Mouse (Mus musculus) heart, postnatal 14 days (tissue): ENCODE results near the gene Nprl3. TPM values are rescaled to one million over a fixed set of nuclear protein-coding genes. Genes with fewer than 3 reads are reported as not detected.
"Not testable (repeated sequence)": the region's sequence is repeated elsewhere in the genome, so short reads cannot be mapped to it uniquely, and the experiment has no call there.

Experiments used
- DNase-seq, 2 experiments: peaks; one replicate each; pipeline ENCODE4 v3.0.0; 2021 to 2022
- intact Hi-C: fragments of 180-260 bp; cut with DNase I; formaldehyde crosslinking; loops from one replicate; pipeline ENCODE4 v1.15.1; 2025
- total RNA-seq, 2 experiments: library from RNA; stranded (reverse); gene quantifications; 2 replicates each; pipeline ENCODE4 v1.2.3; 2021

The Nprl3 gene
- total RNA-seq, 2 experiments from 2014 or later: 24.9 to 29.3 TPM

DNA sequence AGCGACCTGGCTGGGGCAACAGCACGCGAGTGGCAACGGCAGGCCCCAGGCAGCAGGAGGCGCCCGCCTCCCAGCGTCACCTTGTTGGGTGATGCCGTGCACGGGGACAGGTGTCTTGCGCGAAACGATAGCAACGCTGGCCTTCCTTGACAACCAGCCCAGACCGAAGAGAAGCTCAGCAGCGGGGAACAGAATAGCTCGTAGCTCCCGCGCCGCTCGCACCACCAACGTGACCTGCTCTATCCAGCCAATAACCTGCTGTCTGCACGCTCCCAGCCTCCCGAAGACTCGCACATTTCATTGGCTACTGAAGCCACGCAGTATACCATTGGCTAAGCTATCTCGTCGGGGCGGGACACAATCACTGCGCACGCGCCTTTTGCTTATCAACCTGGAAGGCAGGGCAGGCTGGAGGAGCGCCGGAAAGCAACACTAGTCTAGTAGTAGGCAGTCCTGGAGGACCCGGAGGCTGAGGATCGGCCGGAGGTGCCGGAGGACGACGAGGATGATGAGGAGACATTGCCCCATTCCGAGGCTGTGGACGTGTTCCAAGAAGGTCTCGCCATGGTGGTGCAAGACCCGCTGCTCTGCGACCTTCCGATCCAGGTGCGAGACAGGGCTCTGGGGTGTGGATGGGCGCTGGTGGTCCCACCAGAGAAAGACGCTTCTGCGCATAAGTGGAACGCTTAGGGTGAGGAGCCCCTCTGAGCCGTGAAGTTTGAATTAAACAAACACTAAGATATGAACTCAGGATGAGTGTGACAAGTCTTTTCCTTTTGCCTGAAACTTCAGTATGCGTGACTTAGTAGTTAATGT lies 62.2 kb downstream of the Nprl3 start, which contains the start of gene Snrnp25:
Gene Snrnp25 (plus strand): TSS at position 358 of the 816 bp plus-strand sequence.
- intact Hi-C loops: no loop called here
- DNase-seq: peak; percentile 93 to 95

DNA sequence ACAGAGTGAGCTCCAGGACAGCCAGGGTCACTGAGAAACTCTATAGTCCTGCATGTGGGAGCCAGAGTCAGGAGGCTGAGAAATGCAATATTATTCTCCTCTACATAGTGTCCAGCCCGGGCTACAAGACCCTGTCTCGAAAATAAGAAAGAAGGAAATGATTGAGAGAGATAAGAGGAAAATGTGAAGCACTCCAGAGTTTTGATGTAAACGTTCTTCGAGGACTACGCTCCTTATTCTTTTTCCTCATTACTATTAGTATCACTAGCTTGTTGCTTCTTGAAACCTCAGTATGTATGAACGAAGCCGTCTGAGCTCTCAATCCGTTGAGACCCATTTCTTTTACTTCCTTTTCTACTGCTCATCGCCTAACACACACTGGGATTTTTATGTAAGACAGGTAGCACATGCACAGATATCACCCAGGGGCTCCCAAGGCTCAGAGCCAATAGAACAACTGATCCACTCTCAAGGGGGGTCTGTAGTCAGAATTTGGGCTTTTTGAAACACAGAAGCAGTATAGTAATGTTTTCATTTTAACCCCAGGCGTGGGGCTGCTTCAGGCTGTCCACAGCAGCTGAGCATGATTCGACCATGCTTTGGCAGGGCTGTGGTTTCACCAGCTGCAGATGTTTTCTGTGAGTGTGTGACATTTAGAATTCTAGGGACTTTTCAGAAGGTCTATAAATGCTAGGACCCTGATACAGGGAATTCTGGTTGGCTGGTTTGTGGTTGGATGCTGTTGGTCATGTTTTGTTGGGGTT lies 65.4 kb downstream of the Nprl3 start:
- intact Hi-C loops: no loop called here
- no peak for DNase-seq

DNA sequence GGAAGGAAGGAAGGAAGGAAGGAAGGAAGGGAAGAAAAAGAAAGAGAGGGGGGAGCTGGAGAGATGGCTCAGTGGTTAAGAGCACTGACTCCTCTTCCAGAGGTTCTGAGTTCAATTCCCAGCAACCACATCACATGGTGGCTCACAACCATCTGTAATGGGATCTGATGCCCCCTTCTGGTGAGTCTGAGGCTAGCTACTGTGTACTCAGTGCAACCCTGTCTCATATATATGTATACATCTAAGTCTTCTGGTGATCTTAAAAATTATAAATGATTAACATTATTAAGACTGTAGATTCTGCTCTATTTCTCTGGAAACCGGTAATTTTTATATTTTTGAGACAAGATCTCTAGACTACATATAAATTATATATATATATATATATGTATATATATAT lies 66.5 kb downstream of the Nprl3 start:
- intact Hi-C loops: not testable (repeated sequence)

DNA sequence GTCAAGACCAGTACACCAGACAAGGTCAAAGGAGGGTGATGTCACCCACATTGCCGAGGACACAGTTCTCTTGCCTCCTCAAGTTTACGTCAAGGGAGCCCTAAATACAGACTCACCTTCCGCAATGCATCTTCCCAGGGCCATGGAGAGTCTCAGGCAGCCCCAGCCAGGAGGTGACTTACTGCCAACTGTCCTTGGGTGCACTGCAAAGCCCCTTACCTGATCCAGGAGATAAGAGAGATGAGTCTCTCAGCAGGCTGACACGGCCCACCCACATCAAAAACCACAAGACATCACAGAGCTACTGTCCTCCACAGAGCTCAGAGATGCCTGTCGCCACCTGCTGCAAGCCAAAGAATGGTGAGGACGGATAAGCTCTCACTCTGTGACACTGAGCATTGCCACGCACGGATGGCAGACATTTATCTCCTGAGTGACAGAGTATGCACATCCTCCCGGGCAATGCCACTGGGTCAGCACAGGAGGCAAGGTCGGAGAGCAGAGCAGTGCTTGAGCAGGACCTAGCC lies 67.4 kb downstream of the Nprl3 start, which contains the start of gene Il9r:
Gene Il9r (minus strand): TSS at position 205 of the 527 bp plus-strand sequence.
- intact Hi-C loops: no loop called here
- DNase-seq: no peak

More for the DNA sequence above, 66.5 kb downstream of the Nprl3 start:
- not testable (repeated sequence) for DNase-seq

DNA sequence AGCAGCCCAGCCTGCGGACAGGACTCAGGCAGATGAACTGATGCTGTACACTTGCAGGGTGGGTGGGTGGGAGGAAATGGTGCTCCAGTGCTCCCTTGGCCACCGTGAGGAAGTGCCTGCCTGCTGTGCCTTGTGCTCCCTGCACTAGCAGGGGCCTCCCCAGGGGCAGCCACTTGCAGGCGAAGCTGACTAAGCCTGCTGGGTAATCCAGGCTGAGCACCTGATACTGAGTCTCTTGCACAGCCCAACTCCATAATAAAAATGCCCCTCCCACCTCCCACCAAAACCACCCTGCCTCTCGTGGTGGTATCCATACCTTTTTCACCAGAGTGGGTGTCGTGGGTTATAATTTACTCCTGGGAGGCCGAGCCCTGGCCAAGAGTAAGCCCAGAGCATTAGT lies 68.3 kb downstream of the Nprl3 start:
- no peak for DNase-seq

DNA sequence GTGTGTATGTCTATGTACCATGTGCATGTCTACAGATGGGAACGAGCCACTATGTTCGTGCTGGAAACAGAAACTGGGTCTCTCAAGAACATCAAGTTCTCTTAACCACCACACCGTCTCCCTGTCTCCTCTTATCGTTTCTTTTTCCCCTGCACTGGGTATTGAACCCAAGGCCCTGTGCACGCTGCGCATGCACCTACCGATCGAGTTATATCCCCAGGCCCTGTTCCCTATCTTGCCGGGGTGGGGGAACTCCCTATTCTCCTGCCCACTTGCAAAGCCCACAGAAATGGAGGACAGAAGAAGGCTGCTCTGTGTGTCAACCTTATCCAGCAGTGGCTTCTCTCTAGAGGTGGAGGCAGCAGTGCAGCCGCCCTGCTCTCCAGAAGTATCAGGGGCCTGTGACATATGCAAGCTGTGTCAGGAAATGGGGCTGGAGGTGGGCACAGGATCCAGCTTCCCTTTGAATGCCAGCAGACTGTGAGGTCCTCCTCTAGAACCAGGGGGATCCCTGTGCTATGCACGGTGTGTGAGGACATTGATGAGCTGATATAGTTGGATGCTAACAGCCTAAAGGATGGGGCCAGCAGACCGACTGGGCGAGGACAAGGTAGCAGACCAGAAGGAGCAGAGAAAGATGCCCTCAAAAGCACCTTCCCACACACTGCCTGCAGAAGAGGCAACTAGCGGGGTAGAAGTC lies 69.1 kb downstream of the Nprl3 start:
- no peak for DNase-seq
- intact Hi-C loops: no loop called here

More for the DNA sequence above, 68.3 kb downstream of the Nprl3 start:
- intact Hi-C loops: no loop called here

DNA sequence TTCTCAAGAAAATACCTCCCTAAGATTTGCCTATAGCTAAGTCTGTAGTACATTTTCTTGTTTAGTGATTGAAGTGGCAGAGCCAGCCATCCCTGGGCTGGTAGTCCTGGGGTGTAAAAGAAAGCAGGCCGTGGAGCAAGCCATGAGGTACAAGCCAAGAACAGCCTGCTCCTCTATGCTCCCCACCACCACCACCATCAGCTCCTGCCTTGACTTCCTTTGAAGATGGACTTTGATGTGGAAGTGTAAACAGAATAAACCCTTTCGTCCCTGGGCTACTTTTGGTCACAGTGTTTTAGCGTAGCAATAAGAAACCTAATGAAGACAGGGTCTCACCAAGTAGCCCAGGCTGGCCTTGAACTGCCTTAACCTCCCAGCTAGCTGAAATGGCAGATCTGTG lies 69.7 kb downstream of the Nprl3 start:
- intact Hi-C loops: no loop called here
- DNase-seq: no peak

DNA sequence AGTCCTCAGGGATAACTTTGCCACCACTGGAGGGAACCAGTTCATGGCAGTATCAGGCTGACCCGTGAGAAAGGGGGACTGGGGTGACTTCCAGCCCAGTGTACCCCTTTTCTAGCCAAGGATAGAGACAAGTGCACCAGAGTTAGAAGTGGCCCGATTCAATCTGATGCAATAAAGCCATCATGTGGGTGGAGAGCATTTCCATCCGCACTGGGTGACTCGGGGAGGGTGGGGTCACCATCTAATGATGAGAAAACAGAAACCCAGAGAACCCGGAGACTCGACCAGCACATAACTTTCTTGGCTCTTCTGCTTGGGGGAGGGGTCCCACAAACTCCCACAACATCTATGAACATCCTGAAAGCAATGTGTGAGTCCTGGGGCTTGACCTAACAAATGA lies 70.8 kb downstream of the Nprl3 start:
- intact Hi-C loops: no loop called here
- DNase-seq: no peak

DNA sequence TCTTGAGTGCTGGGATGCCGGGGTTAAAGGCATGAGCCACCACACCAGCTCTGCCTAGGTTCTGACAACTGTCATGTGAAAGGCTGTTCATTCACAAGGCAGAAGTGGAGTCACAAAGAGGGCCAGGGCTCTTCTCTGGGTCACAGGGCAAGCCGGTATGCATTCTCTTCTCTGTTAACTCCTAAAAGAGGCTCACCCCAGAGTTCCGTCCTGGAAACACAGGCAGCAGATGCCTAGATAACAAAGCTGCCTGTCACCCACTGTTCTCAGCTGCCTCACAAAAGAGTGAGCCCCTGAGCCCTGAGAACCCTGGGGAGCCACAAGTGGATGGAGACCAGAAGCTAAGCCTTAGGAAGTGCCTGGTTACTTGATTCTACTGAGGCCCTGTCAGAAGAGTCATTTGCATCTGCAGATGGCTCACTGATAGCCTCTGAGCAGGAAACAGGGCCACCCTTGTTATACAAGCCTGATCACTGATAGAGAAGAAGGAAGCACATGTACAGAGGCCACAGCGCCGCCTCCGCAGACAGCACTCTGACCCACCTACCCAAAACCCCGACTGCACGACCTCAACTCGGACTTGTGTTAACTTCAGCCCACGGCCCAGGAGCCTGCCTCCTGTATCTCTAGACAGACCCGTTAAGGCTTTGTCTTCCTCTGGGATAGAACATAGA lies 71.5 kb downstream of the Nprl3 start:
- intact Hi-C loops: no loop called here
- no peak for DNase-seq

DNA sequence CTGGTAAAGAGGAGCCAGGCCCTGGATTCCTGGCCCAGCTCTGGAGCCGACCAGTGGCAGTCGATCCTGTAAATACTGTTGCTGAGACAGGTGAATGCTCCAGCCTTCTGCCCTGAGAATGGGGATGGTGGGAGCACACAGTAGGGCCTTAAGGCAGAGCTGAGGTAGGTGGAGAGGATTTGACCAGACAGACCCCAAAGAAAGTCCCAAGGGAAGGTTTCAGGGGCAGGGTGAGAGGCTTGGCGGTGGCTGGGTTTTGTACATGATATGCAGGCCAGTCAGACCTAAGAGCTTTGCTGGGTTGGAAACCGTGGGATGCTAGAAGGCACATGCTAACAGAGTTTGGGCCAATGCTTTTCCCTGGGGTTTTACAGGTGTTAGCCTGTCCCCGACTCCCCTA lies 72.9 kb downstream of the Nprl3 start:
- intact Hi-C loops: no loop called here
- DNase-seq: no peak

DNA sequence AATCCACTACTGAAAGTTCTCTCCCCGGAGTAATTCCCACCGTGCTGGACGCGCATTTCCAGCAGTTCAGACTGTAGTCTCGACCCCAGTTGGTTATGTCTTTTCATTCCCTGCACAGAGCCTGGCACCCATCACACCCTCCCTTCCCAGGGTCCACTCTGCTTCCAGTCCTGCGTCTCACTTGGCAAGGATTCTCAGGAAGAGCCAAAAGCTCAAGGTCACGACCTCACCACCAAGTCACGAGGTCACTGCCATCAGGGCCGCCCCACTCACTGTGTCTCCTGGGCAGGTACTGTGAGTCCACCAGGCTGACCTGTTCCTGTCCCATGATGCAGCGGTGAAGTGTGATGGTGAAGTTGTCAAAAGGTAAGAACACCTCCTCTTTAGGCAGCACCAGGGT lies 73.4 kb downstream of the Nprl3 start:
- intact Hi-C loops: no loop called here
- no peak for DNase-seq

DNA sequence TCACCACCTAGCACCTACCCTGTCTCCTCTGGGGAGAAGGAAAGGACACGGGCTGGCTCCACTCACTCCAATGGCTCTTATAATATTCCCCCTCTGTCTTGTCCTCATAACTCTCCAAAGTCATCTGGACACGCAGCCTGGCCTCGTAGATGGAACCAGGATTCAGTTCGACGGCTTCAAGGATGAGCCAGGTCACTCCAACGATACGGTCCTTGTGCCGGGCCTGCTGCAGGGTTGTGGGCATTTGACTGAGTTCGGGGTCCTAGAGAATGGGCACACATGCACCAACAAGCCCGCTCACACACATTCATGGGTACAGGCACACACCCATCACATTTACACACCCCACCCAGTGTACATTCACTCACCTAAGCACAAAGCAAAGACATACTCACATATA lies 74.4 kb downstream of the Nprl3 start:
- intact Hi-C loops: no loop called here
- no peak for DNase-seq

DNA sequence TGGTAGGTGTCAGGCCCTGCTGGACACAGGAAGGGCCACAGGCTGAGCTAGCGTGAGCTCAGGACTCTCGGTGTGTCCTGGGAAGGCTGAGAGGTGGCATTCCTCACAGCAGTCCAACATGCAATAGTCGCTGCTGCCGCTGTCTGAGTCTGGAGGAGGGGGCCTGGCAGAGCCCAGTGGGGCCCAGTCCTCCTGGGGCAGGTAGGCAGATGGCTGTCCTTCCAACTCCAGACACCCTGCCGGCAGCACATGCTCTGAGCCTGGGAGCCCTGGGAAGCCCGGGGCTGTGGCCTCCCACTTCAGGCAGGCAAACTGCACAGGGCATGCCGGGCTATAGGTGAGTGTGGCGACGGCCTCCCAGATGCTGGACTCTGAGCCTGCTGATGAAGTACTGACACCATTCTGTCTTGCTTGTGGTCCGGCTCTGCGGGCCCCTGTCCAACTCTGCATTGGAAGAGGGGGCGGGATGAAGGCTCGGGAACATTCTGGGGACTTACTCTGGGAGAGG lies 76.8 kb downstream of the Nprl3 start:
- intact Hi-C loops: no loop called here
- DNase-seq: no peak

DNA sequence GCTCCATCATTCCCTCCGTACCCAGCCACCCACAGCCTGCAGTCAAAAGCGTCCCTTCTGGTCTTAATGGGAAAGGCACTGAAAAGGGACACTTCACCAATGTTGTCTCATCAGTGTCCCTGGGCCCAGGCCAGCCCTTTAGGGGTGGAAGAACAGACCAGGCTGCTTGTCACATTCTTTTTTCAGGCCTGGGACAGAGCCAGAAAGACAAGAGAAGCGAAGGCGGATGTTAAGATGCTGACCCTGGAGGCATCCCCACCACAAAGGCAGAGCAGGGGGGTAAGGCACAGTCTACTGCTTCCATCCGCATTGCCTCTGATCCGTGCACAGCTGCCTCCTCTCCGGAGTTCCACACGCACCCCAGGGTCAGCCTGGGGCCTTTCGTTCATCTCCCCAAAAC lies 77.4 kb downstream of the Nprl3 start:
- intact Hi-C loops: no loop called here
- DNase-seq: no peak

DNA sequence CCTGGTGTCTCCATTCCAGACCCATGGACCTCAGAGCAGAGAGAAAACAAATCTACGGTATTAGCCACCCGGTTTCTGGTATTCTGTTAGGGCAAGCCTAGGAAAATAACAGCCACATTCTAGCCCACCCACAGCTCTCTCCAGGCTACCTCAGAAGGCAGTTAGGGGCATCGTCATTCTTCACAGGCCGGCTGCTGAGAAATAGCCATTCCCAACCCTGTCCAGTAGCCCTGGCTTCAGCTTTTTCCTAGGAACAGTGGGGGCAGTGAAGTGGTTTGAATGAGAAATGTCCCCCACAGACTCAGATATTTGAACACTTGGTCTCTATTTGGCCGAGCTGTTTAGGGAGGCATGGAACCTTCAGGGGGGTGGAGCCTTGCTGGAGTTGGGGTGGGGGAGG lies 78.1 kb downstream of the Nprl3 start:
- intact Hi-C loops: no loop called here
- no peak for DNase-seq

DNA sequence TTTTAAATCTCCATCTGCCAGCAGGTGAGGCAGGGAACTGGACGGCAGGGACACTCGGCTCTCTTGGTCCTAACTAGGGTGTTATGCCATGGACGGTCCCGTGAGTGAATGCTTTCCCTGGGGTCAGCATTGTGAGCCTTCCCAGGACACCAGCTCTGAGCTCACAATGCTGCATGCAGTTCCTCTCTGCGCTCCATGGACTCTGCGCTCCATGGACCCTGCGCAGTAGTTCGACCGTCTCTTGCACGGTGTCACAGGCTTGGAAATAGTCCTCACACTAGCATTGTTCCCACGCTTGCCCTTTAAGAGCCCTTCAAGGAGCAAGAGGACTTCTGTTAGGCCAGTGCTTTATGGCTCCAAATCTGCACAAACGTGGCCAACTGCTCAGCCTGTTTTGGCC lies 78.6 kb downstream of the Nprl3 start:
- intact Hi-C loops: no loop called here
- DNase-seq: no peak

DNA sequence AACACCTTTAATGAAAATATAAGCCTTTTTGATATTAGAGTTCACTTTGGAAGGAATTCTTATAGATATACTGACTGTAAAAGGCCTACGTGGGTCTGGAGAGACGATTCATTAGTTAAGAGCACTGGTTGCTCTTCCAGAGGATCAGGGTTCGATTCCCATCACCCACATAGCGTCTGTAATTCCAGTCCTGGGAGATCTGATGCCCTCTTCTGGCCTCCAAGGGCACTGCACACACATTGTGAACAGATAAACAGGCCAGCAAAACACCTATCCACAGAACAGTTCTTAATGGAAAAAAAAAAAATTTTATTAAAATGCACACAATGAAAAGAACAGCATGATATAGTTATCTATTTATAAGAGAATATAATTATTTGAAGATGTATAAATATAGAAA lies 80.3 kb downstream of the Nprl3 start:
- DNase-seq: no peak
- intact Hi-C loops: no loop called here

DNA sequence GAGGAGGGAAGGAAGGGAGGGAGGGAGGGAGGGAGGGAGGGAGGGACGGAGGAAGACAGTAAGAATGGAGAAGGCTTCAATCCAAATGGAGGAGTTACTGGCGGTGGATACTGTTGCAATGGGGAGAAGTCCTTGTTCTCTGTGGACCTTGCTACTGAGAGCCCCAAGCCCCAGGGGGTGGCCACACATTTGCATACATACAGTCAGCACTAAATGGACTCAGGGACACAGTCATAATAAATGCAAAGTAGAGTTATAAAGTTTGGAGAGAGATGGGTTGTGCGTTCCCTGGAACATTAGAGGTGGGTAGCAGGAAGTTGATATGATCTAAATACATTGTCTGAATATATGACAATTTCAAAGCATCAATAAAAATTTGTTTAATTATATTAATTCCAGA lies 81.5 kb downstream of the Nprl3 start:
- intact Hi-C loops: no loop called here
- DNase-seq: no peak

DNA sequence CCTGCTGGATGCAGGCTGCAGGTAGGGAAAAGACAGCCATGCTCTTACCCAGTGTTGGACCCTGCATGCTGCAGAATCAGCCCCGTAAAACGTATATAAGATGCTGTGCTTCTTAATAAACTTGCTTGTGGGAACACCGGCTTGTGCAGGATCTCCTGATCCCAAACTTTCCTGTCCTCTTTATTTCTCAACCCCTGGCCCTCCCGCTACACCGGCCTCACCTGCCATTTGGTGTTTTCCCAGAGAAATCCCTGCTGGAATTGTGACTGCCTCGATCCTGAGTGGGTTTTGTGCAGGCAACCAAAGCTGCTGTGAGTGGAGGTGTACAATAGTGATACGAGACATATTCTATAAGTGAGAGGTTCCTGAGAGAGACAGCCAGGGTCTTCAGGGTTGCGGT lies 83.0 kb downstream of the Nprl3 start:
- intact Hi-C loops: loop anchor here (5.0 kb wide), 1 partner anchor 118 kb away; the partner anchor contains the start of gene Hbq1a
- no peak for DNase-seq
